Mouse (Mus musculus) neural tube, embryonic 14.5 days (tissue): ENCODE results near the gene Gm29609. TPM values are rescaled to one million over a fixed set of nuclear protein-coding genes. Genes with fewer than 3 reads are reported as not detected.
A peak's percentile ranks its signal among the peaks of the same experiment; 100 is the strongest.

Source experiments
- ATAC-seq: fragments of 200-750 bp; cut with Nextera tagmentation; 2 replicates; pipeline ENCODE4 v1.8.0; 2017; ENCODE audit warnings: low read depth, mild to moderate bottlenecking, moderate TSS enrichment, moderate library complexity
- H3K27ac ChIP-seq: fragments of 300-500 bp; sonication (generic); 2 replicates; pipeline ENCODE4 v1.5.1; 2014; ENCODE audit warnings: low read depth, mild to moderate bottlenecking, control low read depth, low read length, moderate library complexity, mixed read lengths
- H3K27me3 ChIP-seq: fragments of 300-500 bp; sonication (generic); 2 replicates; pipeline ENCODE4 v1.6.1; 2014; ENCODE audit warnings: low read length; ENCODE audit not compliant: control insufficient read depth, insufficient read depth
- H3K36me3 ChIP-seq: fragments of 300-500 bp; sonication (generic); 2 replicates; pipeline ENCODE4 v1.6.1; 2014; ENCODE audit warnings: low read length, mixed read lengths; ENCODE audit not compliant: control insufficient read depth, insufficient read depth
- H3K4me1 ChIP-seq: fragments of 300-500 bp; sonication (generic); 2 replicates; pipeline ENCODE4 v1.6.1; 2014; ENCODE audit warnings: low read length; ENCODE audit not compliant: control insufficient read depth, insufficient read depth
- H3K4me2 ChIP-seq: fragments of 300-500 bp; sonication (generic); 2 replicates; pipeline ENCODE4 v1.6.1; 2014; ENCODE audit warnings: mild to moderate bottlenecking, low read depth, low read length, control low read depth
- H3K4me3 ChIP-seq: fragments of 300-500 bp; sonication (generic); 2 replicates; pipeline ENCODE4 v1.5.1; 2014; ENCODE audit warnings: low read depth, low read length, control low read depth, mixed read lengths
- H3K9ac ChIP-seq: fragments of 300-500 bp; sonication (generic); replicated peaks from 2 replicates; pipeline ENCODE4 v1.6.1; 2014; ENCODE audit warnings: low read depth, mild to moderate bottlenecking, control low read depth, low read length, mixed read lengths
- H3K9me3 ChIP-seq: fragments of 300-500 bp; sonication (generic); 2 replicates; pipeline ENCODE4 v1.6.1; 2016; ENCODE audit warnings: low read length; ENCODE audit not compliant: control insufficient read depth
- WGBS: fragments of 180-500 bp; shearing (Covaris S2); extraction: QIAGEN DNeasy Blood & Tissue Kit; methylation state at CpG from one replicate; pipeline ENCODE4 v1.1.7; 2014; 5-methylcytosine and 5-hydroxymethylcytosine counted together
- polyA plus RNA-seq: library from polyadenylated mRNA; unstranded; fragments of >200 nt; fragmentation: Nextera tagmentation; extraction: Ambion mirVana; gene quantifications from 2 replicates; pipeline ENCODE4 v1.2.1, GENCODE M21; 2014

Gm29609 gene
- polyA plus RNA-seq, 1 experiment from 2014 or later = 2.5 TPM

GRCm38 (mm10) chr5:31137658-31138057 is 42.1 kb downstream of the Gm29609 start:
- Histone ChIP-seq H3K27me3 (peaks cover 41% of the 10 kb centered on the region), H3K36me3 (no peaks in the 10 kb centered on the region), H3K27ac (no peak overlapping the region), H3K4me2 (peak overlapping the region; percentile 44), H3K9me3 (no peaks in the 10 kb centered on the region), H3K4me3 (peak overlapping the region; percentile 22), H3K9ac (no peak overlapping the region), H3K4me1 (0 out of 2 replicates have a peak, but pooled peaks cover 3% of the 10 kb centered on the region)
- WGBS = under 1% methylated on average over 13 of the region's 13 CpGs
- ATAC-seq = no peak

GRCm38 (mm10) chr5:31136730-31137424 is 42.8 kb downstream of the Gm29609 start:
- peak overlapping the region; percentile 44; the same call in 1 of the 2 replicates for H3K4me2 ChIP-seq
- no peaks in the 10 kb centered on the region for H3K9me3 ChIP-seq
- H3K27me3 ChIP-seq = peaks cover 41% of the 10 kb centered on the region
- H3K36me3 ChIP-seq = no peaks in the 10 kb centered on the region
- H3K4me1 ChIP-seq = 0 out of 2 replicates have a peak, but pooled peaks cover 3% of the 10 kb centered on the region
- H3K9ac ChIP-seq = no peak overlapping the region
- WGBS = under 1% methylated on average over 33 of the region's 33 CpGs
- H3K27ac ChIP-seq = no peak overlapping the region
- H3K4me3 ChIP-seq = peak overlapping the region; percentile 1; the same call in 1 of the 2 replicates
- ATAC-seq = peak; percentile 20; the same call in 1 of the 2 replicates

GRCm38 (mm10) chr5:31126050-31126449 is 53.7 kb downstream of the Gm29609 start:
- ATAC-seq = no peak
- WGBS = 38% methylated on average over 5 of the region's 5 CpGs
- no peaks in the 10 kb centered on the region for H3K4me1 ChIP-seq
- no peaks in the 10 kb centered on the region for H3K27me3 ChIP-seq
- H3K4me3 ChIP-seq = no peak overlapping the region
- no peak overlapping the region for H3K4me2 ChIP-seq
- no peak overlapping the region for H3K27ac ChIP-seq
- H3K36me3 ChIP-seq = no peaks in the 10 kb centered on the region
- no peaks in the 10 kb centered on the region for H3K9me3 ChIP-seq
- no peak overlapping the region for H3K9ac ChIP-seq

DNA sequence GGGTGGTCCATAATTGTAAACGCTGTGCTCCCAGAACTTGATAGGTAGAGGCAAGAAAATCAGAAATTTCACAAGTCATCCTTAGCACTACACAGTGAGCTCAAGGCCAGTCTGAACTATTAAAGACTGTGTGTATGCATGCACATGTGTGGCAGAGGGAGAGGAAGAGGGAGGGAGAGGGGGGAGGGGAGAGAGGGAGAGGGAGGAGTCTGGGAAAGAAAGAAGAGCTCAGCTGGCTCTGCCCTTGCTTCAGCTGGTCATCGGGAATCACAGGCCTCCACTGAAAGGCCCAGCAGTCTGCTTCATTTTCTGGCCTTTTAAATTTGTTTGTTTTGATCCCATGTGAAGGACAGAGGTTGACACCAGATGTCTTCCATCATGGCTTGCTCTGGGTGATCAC is 56.2 kb downstream of the Gm29609 start:
- H3K4me3 ChIP-seq = no peak overlapping the region
- H3K4me2 ChIP-seq = no peak overlapping the region
- no peak for ATAC-seq
- no peak overlapping the region for H3K27ac ChIP-seq
- no peaks in the 10 kb centered on the region for H3K9me3 ChIP-seq
- H3K9ac ChIP-seq = no peak overlapping the region
- 29% methylated on average over 2 of the region's 2 CpGs for WGBS
- H3K4me1 ChIP-seq = no peaks in the 10 kb centered on the region
- H3K27me3 ChIP-seq = no peaks in the 10 kb centered on the region
- H3K36me3 ChIP-seq = no peaks in the 10 kb centered on the region

DNA sequence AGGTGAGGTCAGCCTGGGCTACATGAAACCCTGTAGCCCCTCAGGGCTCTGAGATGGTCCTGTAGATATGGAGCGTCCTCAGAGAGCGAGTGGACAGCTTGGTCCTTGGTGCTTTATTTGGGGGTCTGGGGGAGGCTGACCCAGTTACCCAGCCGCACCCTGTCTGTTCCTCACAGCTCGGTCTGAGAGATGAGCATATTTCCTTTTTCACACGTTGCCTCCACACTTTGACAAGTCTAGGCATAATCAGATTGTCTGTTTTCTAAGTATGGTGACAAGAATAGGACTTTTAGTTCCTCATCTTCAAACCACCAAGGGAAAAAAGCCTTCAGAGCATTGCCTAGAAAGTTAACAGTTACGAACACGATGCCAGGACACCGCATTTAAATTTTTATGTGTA is 58.6 kb downstream of the Gm29609 start:
- H3K4me2 ChIP-seq = no peak overlapping the region
- no peaks in the 10 kb centered on the region for H3K36me3 ChIP-seq
- no peak overlapping the region for H3K9ac ChIP-seq
- H3K4me1 ChIP-seq = no peaks in the 10 kb centered on the region
- no peaks in the 10 kb centered on the region for H3K27me3 ChIP-seq
- no peak overlapping the region for H3K27ac ChIP-seq
- H3K9me3 ChIP-seq = no peaks in the 10 kb centered on the region
- no peak for ATAC-seq
- WGBS = 88% methylated on average over 8 of the region's 8 CpGs
- H3K4me3 ChIP-seq = no peak overlapping the region

GRCm38 (mm10) chr5:31116912-31117311 is 62.8 kb downstream of the Gm29609 start:
- no peak overlapping the region for H3K9ac ChIP-seq
- H3K4me3 ChIP-seq = no peak overlapping the region
- H3K9me3 ChIP-seq = no peaks in the 10 kb centered on the region
- no peaks in the 10 kb centered on the region for H3K27me3 ChIP-seq
- H3K36me3 ChIP-seq = no peaks in the 10 kb centered on the region
- no peak overlapping the region for H3K27ac ChIP-seq
- WGBS = 31% methylated on average over 10 of the region's 10 CpGs
- no peak overlapping the region for H3K4me2 ChIP-seq
- H3K4me1 ChIP-seq = no peaks in the 10 kb centered on the region
- ATAC-seq = no peak

GRCm38 (mm10) chr5:31116354-31116753 is 63.4 kb downstream of the Gm29609 start, which contains the start of gene Trim54:
Gene Trim54, plus strand, starts transcription at chr5:31116712.
- ATAC-seq = no peak
- no peaks in the 10 kb centered on the region for H3K27me3 ChIP-seq
- no peaks in the 10 kb centered on the region for H3K36me3 ChIP-seq
- H3K4me2 ChIP-seq = no peak within 1 kb of the TSS
- no peak within 1 kb of the TSS for H3K9ac ChIP-seq
- 47% methylated on average over 3 of the region's 3 CpGs for WGBS
- H3K9me3 ChIP-seq = no peaks in the 10 kb centered on the region
- H3K4me1 ChIP-seq = no peaks in the 10 kb centered on the region
- no peak within 1 kb of the TSS for H3K4me3 ChIP-seq
- H3K27ac ChIP-seq = no peak within 1 kb of the TSS

- no peaks in the 10 kb centered on the region for H3K4me1 ChIP-seq
- WGBS = 48% methylated on average over 7 of the region's 7 CpGs
- H3K4me3 ChIP-seq = no peak overlapping the region
- no peak for ATAC-seq
- no peak overlapping the region for H3K4me2 ChIP-seq
- no peaks in the 10 kb centered on the region for H3K9me3 ChIP-seq
- no peaks in the 10 kb centered on the region for H3K27me3 ChIP-seq
- H3K27ac ChIP-seq = no peak overlapping the region
- no peak overlapping the region for H3K9ac ChIP-seq
- no peaks in the 10 kb centered on the region for H3K36me3 ChIP-seq
Measured at GRCm38 (mm10) chr5:31110781-31111180, 68.9 kb downstream of the Gm29609 start.

GRCm38 (mm10) chr5:31108000-31108490 is 71.7 kb downstream of the Gm29609 start, which contains the start of gene Slc30a3:
Gene Slc30a3, minus strand, starts transcription at chr5:31108237.
- ATAC-seq = no peak
- Histone ChIP-seq H3K27me3 (no peaks in the 10 kb centered on the region), H3K4me2 (no peak within 1 kb of the TSS), H3K4me1 (no peaks in the 10 kb centered on the region), H3K36me3 (no peaks in the 10 kb centered on the region), H3K27ac (no peak within 1 kb of the TSS), H3K4me3 (no peak within 1 kb of the TSS), H3K9ac (no peak within 1 kb of the TSS), H3K9me3 (no peaks in the 10 kb centered on the region)
- WGBS = 94% methylated on average over 18 of the region's 18 CpGs
